ENCODE assay signal across 29 mouse cellular contexts in genomic region chr6:137318242-137318861, GRCm38 (mm10).
DNase-seq lines count a peak whose midpoint lies in the region; ATAC-seq lines count a peak whose summit lies in the region.
"Had no signal": no experiment of that assay in that cellular context is flagged by ENCODE, and none has a peak within 500 bp of the region (broad histone marks: within the 10 kb centered on the region; RNA-seq: fewer than 3 reads in every experiment).

No protein-coding gene starts in this region.

- H3K4me1 ChIP-seq in intestine, embryonic 14.5 days (replicated peaks; ENCODE audit: control insufficient read depth, insufficient read depth, low read length), result no peaks in the 10 kb centered on the region
- H3K4me1 ChIP-seq in intestine, embryonic 15.5 days (replicated peaks), result no peaks in the 10 kb centered on the region
- peaks cover 25% of the 10 kb centered on the region for H3K4me1 ChIP-seq in liver, embryonic 16.5 days (ENCODE audit: control insufficient read depth, low read depth, low read length)
- H3K4me1 ChIP-seq in liver, embryonic 11.5 days (replicated peaks; ENCODE audit: control insufficient read depth, insufficient read depth, low read length), result no peaks in the 10 kb centered on the region
- H3K4me1 ChIP-seq: megakaryocyte, embryonic 14.5 days; neural tube, embryonic 12.5 days had no signal

- H3K9me3 ChIP-seq in intestine, embryonic 14.5 days (ENCODE audit: control insufficient read depth, low read length), result no peaks in the 10 kb centered on the region
- no peaks in the 10 kb centered on the region for H3K9me3 ChIP-seq in intestine, embryonic 15.5 days
- no peaks in the 10 kb centered on the region for H3K9me3 ChIP-seq in liver, embryonic 16.5 days (replicated peaks; ENCODE audit: control insufficient read depth, low read length)
- H3K9me3 ChIP-seq in liver, embryonic 11.5 days (ENCODE audit: control insufficient read depth, low read length), result no peaks in the 10 kb centered on the region
- H3K9me3 ChIP-seq: embryonic facial prominence, embryonic 13.5 days; limb, embryonic 13.5 days; midbrain, embryonic 12.5 days; neural tube, embryonic 12.5 days had no signal

- DNase-seq in heart, adult 11 months, result peak; percentile 31
- DNase-seq in heart, postnatal 4 days, result no peak
- DNase-seq in intestine, embryonic 14.5 days (ENCODE audit: low spot score), result no peak
- DNase-seq in liver, embryonic 11.5 days (ENCODE audit: low spot score), result no peak
- no peak for DNase-seq in spleen, postnatal 10 days (ENCODE audit: low spot score in 2 of 2)
- DNase-seq: adrenal gland, postnatal 25 days; cerebellum, adult 18-20 months; cerebellum, postnatal 10 days; gastrocnemius, postnatal 14 days; kidney, adult 8-10 months; kidney, postnatal 10 days; lung, adult 18-20 months; lung, postnatal 4 days; right cerebral cortex, postnatal 4 days; thymus, adult 2 months; thymus, postnatal 36 days had no signal

- H3K9ac ChIP-seq in intestine, embryonic 14.5 days (ENCODE audit: low read length), result no peak overlapping the region
- no peak overlapping the region for H3K9ac ChIP-seq in intestine, embryonic 15.5 days
- H3K9ac ChIP-seq in liver, embryonic 16.5 days (ENCODE audit: low read depth, low read length), result no peak overlapping the region
- H3K9ac ChIP-seq in liver, embryonic 11.5 days (ENCODE audit: low read depth, low read length), result no peak overlapping the region
- H3K9ac ChIP-seq: embryonic facial prominence, embryonic 13.5 days; hindbrain, embryonic 14.5 days; limb, embryonic 13.5 days; midbrain, embryonic 12.5 days; neural tube, embryonic 12.5 days had no signal

- whole genome bisulfite sequencing in intestine, embryonic 14.5 days, result 80% methylated on average over 12 of the region's 12 CpGs
- WGBS in intestine, embryonic 15.5 days, result 83% methylated on average over 12 of the region's 12 CpGs
- WGBS in liver, embryonic 16.5 days (ENCODE audit: insufficient replicate concordance), result 76% methylated on average over 12 of the region's 12 CpGs
- WGBS in liver, embryonic 11.5 days, result 88% methylated on average over 12 of the region's 12 CpGs

- no peaks in the 10 kb centered on the region for H3K36me3 ChIP-seq in intestine, embryonic 14.5 days (ENCODE audit: control insufficient read depth, insufficient read depth, low read length)
- H3K36me3 ChIP-seq in intestine, embryonic 15.5 days, result no peaks in the 10 kb centered on the region
- no peaks in the 10 kb centered on the region for H3K36me3 ChIP-seq in liver, embryonic 16.5 days (ENCODE audit: control insufficient read depth, insufficient read depth)
- H3K36me3 ChIP-seq in liver, embryonic 11.5 days (ENCODE audit: control insufficient read depth, insufficient read depth, low read length), result no peaks in the 10 kb centered on the region
- H3K36me3 ChIP-seq: embryonic facial prominence, embryonic 13.5 days; limb, embryonic 13.5 days; midbrain, embryonic 12.5 days; neural tube, embryonic 12.5 days had no signal

- no peak overlapping the region for H3K27ac ChIP-seq in intestine, embryonic 14.5 days (ENCODE audit: low read depth)
- H3K27ac ChIP-seq in intestine, embryonic 15.5 days, result no peak overlapping the region
- peak overlapping the region; percentile 73 for H3K27ac ChIP-seq in liver, embryonic 16.5 days (ENCODE audit: low read length)
- no peak overlapping the region for H3K27ac ChIP-seq in liver, embryonic 11.5 days (ENCODE audit: low read depth, low read length)
- H3K27ac ChIP-seq: embryonic facial prominence, embryonic 13.5 days; hindbrain, embryonic 14.5 days; limb, embryonic 13.5 days; midbrain, embryonic 12.5 days; neural tube, embryonic 12.5 days had no signal

- no peaks in the 10 kb centered on the region for H3K27me3 ChIP-seq in intestine, embryonic 14.5 days (replicated peaks; ENCODE audit: control insufficient read depth, insufficient read depth, low read length)
- H3K27me3 ChIP-seq in intestine, embryonic 15.5 days (replicated peaks), result no peaks in the 10 kb centered on the region
- H3K27me3 ChIP-seq in liver, embryonic 16.5 days (ENCODE audit: control insufficient read depth, insufficient read depth, low read depth, low read length), result no peaks in the 10 kb centered on the region
- H3K27me3 ChIP-seq in liver, embryonic 11.5 days (replicated peaks; ENCODE audit: control insufficient read depth, insufficient read depth, low read length), result no peaks in the 10 kb centered on the region
- H3K27me3 ChIP-seq: embryonic facial prominence, embryonic 13.5 days; limb, embryonic 13.5 days; megakaryocyte, embryonic 14.5 days; midbrain, embryonic 12.5 days; neural tube, embryonic 12.5 days had no signal

- no peak overlapping the region for H3K4me2 ChIP-seq in intestine, embryonic 14.5 days (ENCODE audit: low read length)
- no peak overlapping the region for H3K4me2 ChIP-seq in intestine, embryonic 15.5 days (replicated peaks)
- no peak overlapping the region for H3K4me2 ChIP-seq in liver, embryonic 16.5 days (ENCODE audit: low read depth, low read length)
- no peak overlapping the region for H3K4me2 ChIP-seq in liver, embryonic 11.5 days
- H3K4me2 ChIP-seq: embryonic facial prominence, embryonic 13.5 days; heart, embryonic 11.5 days; hindbrain, embryonic 14.5 days; limb, embryonic 13.5 days; midbrain, embryonic 12.5 days; neural tube, embryonic 12.5 days had no signal

- 0 out of 2 replicates have a peak, but pooled peaks have one; percentile 12 for ATAC-seq in intestine, embryonic 14.5 days (replicated peaks; ENCODE audit: low FRiP score, low TSS enrichment, low read depth)
- ATAC-seq in intestine, embryonic 15.5 days, result no peak
- no peak for ATAC-seq in liver, embryonic 16.5 days (ENCODE audit: low read depth)
- no peak for ATAC-seq in liver, embryonic 11.5 days (replicated peaks; ENCODE audit: low FRiP score)
- ATAC-seq: CD4-positive, CD25-positive, alpha-beta regulatory T cell, adult 4 months; intestine, embryonic 16.5 days; lung, postnatal 0 days had no signal

- no peak overlapping the region for H3K4me3 ChIP-seq in intestine, embryonic 14.5 days (ENCODE audit: low read depth, low read length)
- no peak overlapping the region for H3K4me3 ChIP-seq in intestine, embryonic 15.5 days (replicated peaks)
- no peak overlapping the region for H3K4me3 ChIP-seq in liver, embryonic 16.5 days (ENCODE audit: low read depth, low read length)
- H3K4me3 ChIP-seq in liver, embryonic 11.5 days (ENCODE audit: low read depth, low read length), result no peak overlapping the region
- H3K4me3 ChIP-seq: embryonic facial prominence, embryonic 13.5 days; limb, embryonic 13.5 days; megakaryocyte, embryonic 14.5 days; midbrain, embryonic 12.5 days; myocyte; neural tube, embryonic 12.5 days had no signal
